Mouse (Mus musculus): ENCODE measurements around the gene Plekha1.

GRCm38 (mm10) chr7:130902929-130903328, 37.4 kb downstream of the Plekha1 start:
- no peak for TF ChIP-seq CTCF (IDR thresholded peaks at IDR 0.05; ENCODE audit: borderline replicate concordance, insufficient read depth, low read depth, low read length)
- TF ChIP-seq POLR2A (IDR thresholded peaks at IDR 0.05; ENCODE audit: borderline replicate concordance, insufficient read depth, low read length): no peak

Measured in cerebellum, adult 2 months (tissue).